In the genomic region with DNA sequence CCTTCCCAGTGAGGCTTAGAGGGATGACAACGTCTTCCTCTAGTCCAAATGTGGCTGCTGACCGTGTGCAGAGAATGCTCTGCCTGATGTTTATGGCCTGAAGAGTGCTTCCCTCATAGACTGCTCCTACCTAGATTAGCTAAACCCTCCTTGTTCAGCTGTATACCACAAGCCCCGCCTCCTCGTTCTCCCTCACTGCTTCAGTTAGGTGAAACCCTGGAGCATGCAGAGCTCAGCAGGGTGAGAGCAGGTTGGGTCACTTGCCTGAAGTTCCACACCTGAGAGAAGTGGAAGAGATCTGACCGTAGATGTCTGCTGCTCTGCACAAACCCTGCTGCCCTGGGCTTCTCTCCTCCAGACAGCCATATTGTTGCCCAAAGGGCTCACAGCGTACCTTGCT, we compare ENCODE assay signal across 20 mouse cellular contexts. TPM values are rescaled to one million over a fixed set of nuclear protein-coding genes. Genes with fewer than 3 reads are reported as not detected.
DNase-seq lines count a peak whose midpoint lies in the region; ATAC-seq and TF ChIP-seq lines count a peak whose summit lies in the region.
"Had no signal": no experiment of that assay in that cellular context is flagged by ENCODE, and none has a peak within 500 bp of the region (broad histone marks: within the 10 kb centered on the region; RNA-seq: fewer than 3 reads in every experiment).

No protein-coding gene starts in this region.

- ATAC-seq in lung, embryonic 15.5 days (ENCODE audit: borderline replicate concordance, extremely low read depth, low FRiP score, low TSS enrichment), result no peak
- ATAC-seq: hindbrain, embryonic 16.5 days; liver, embryonic 12.5 days; midbrain, embryonic 13.5 days had no signal

- peak; percentile 14 for DNase-seq in gastrocnemius, adult 2 months
- no peak for DNase-seq in gastrocnemius, postnatal 10 days
- DNase-seq in lung, postnatal 14 days, result no peak
- peak; percentile 50 for DNase-seq in kidney, adult 9 months
- DNase-seq in kidney, postnatal 25 days, result peak; percentile 71 to 75
- no peak for DNase-seq in left cerebral cortex, postnatal 25 days (ENCODE audit: low spot score in 2 of 2)
- DNase-seq in spleen, postnatal 4 days (ENCODE audit: low spot score in 2 of 2), result no peak
- DNase-seq: cerebellum, adult 8-10 months; heart, adult 18-20 months; lung, adult 2 months; right cerebral cortex, postnatal 14 days had no signal

- no peak overlapping the region for H3K9ac ChIP-seq in lung, embryonic 15.5 days
- H3K9ac ChIP-seq: forebrain, embryonic 12.5 days; heart, embryonic 15.5 days; liver, embryonic 12.5 days; midbrain, embryonic 13.5 days; neural tube, embryonic 13.5 days had no signal

- H3K27me3 ChIP-seq in lung, embryonic 15.5 days, result no peaks in the 10 kb centered on the region
- H3K27me3 ChIP-seq: forebrain, embryonic 12.5 days; heart, embryonic 15.5 days; liver, embryonic 12.5 days; midbrain, embryonic 13.5 days; neural tube, embryonic 13.5 days had no signal

- H3K27ac ChIP-seq in gastrocnemius, adult 2 months, result peak overlapping the region; percentile 38; the same call in 1 of the 2 replicates
- H3K27ac ChIP-seq in lung, embryonic 15.5 days, result peak overlapping the region; percentile 26; the same call in 1 of the 2 replicates
- H3K27ac ChIP-seq: forebrain, embryonic 12.5 days; heart, embryonic 15.5 days; limb, embryonic 10.5 days; liver, embryonic 12.5 days; midbrain, embryonic 13.5 days; neural tube, embryonic 13.5 days; stomach, postnatal 0 days had no signal

- no peak overlapping the region for H3K4me2 ChIP-seq in lung, embryonic 15.5 days
- H3K4me2 ChIP-seq: forebrain, embryonic 12.5 days; heart, embryonic 15.5 days; liver, embryonic 12.5 days; midbrain, embryonic 13.5 days; neural tube, embryonic 13.5 days had no signal

- no peak for TF ChIP-seq CTCF in gastrocnemius, adult 2 months (IDR thresholded peaks at IDR 0.05)

- H3K4me3 ChIP-seq in gastrocnemius, adult 2 months, result no peak overlapping the region
- no peak overlapping the region for H3K4me3 ChIP-seq in lung, embryonic 15.5 days
- H3K4me3 ChIP-seq: forebrain, embryonic 12.5 days; heart, embryonic 15.5 days; limb, embryonic 10.5 days; liver, embryonic 12.5 days; midbrain, embryonic 13.5 days; neural tube, embryonic 13.5 days had no signal

- 60% methylated on average over 6 of the region's 6 CpGs for WGBS in lung, embryonic 15.5 days

- peaks cover 21% of the 10 kb centered on the region for H3K4me1 ChIP-seq in lung, embryonic 15.5 days
- H3K4me1 ChIP-seq: forebrain, embryonic 12.5 days; midbrain, embryonic 13.5 days had no signal

- H3K36me3 ChIP-seq in lung, embryonic 15.5 days, result peaks cover 47% of the 10 kb centered on the region

- no peaks in the 10 kb centered on the region for H3K9me3 ChIP-seq in lung, embryonic 15.5 days
- H3K9me3 ChIP-seq: forebrain, embryonic 12.5 days; heart, embryonic 15.5 days; limb, embryonic 10.5 days; liver, embryonic 12.5 days; midbrain, embryonic 13.5 days; neural tube, embryonic 13.5 days had no signal

- intact Hi-C loops in gastrocnemius, adult 2 months (cut with DNase I), result no loop called here
- intact Hi-C loops in left cerebral cortex, postnatal 25 days (cut with DNase I), result no loop called here

RNA-seq across cellular contexts. Expression of a gene that starts 33.3 kb away (rescaled TPM):
- 10 to 100 TPM; 26.0 to 28.5 TPM for total RNA-seq in gastrocnemius, adult 2 months (2021)
- total RNA-seq in gastrocnemius, postnatal 10 days (2021), result 10 to 100 TPM; 21.5 to 25.5 TPM
- polyA plus RNA-seq in lung, embryonic 15.5 days (2015; fragmentation: Nextera tagmentation; extraction: Ambion mirVana), result 33.1 and 34.7 TPM in 2 replicates
- 10 to 100 TPM; 48.5 to 51.0 TPM for total RNA-seq in left cerebral cortex, postnatal 25 days (2021)

RNA-seq across cellular contexts. Expression of a gene that starts 46.3 kb away (rescaled TPM):
- total RNA-seq in gastrocnemius, adult 2 months (2021), result 1 to 10 TPM; 5.6 to 6.3 TPM
- 1 to 10 TPM; 5.7 to 6.3 TPM for total RNA-seq in gastrocnemius, postnatal 10 days (2021)
- 15.1 and 15.2 TPM in 2 replicates for polyA plus RNA-seq in lung, embryonic 15.5 days (2015; fragmentation: Nextera tagmentation; extraction: Ambion mirVana)
- 10 to 100 TPM; 14.8 to 16.8 TPM for total RNA-seq in left cerebral cortex, postnatal 25 days (2021)

RNA-seq across cellular contexts. Expression of a gene that starts 54.6 kb away (rescaled TPM):
- 1 to 10 TPM in 1 of 2 experiments, under 1 TPM in 1; 0.97 to 1.1 TPM for total RNA-seq in gastrocnemius, adult 2 months (2021)
- total RNA-seq in gastrocnemius, postnatal 10 days (2021), result 1 to 10 TPM in 1 of 2 experiments, under 1 TPM in 1; 0.66 to 1.9 TPM
- polyA plus RNA-seq in lung, embryonic 15.5 days (2015; fragmentation: Nextera tagmentation; extraction: Ambion mirVana), result 0.30 and 0.33 TPM in 2 replicates
- total RNA-seq in left cerebral cortex, postnatal 25 days (2021), result 1 to 10 TPM; 6.3 to 6.8 TPM

Comparison
In these comparisons a context has a peak if more than half of its experiments do, and no peak if none do; other contexts are left out.
1. DNase-seq: peak in gastrocnemius, adult 2 months (single experiment), kidney, adult 9 months (single experiment) and kidney, postnatal 25 days (2 of 2); none in gastrocnemius, postnatal 10 days (single experiment), lung, postnatal 14 days (single experiment), left cerebral cortex, postnatal 25 days (0 of 2) and spleen, postnatal 4 days (0 of 2).